Mouse (Mus musculus): ENCODE results near the gene Uts2b. TPM values are rescaled to one million over a fixed set of nuclear protein-coding genes. Genes with fewer than 3 reads are reported as not detected.

Uts2b gene
- polyA plus RNA-seq, 1 experiment from 2014 or later, result 0.54 TPM

GRCm38 (mm10) chr16:27382217-27382616, 12.2 kb upstream of the Uts2b start:
- no peak for ATAC-seq (ENCODE audit: insufficient read depth, low FRiP score)
- H3K4me3 ChIP-seq (replicated peaks; ENCODE audit: low read length), result no peak overlapping the region
- 80% methylated on average over 4 of the region's 4 CpGs for WGBS

GRCm38 (mm10) chr16:27376556-27376955, 6.5 kb upstream of the Uts2b start:
- no peak overlapping the region for H3K4me3 ChIP-seq (replicated peaks; ENCODE audit: low read length)
- no peak overlapping the region for H3K9ac ChIP-seq (ENCODE audit: low read length)
- H3K4me1 ChIP-seq (ENCODE audit: control insufficient read depth, insufficient read depth, low read length), result no peaks in the 10 kb centered on the region
- no peak overlapping the region for H3K4me2 ChIP-seq (ENCODE audit: low read depth, low read length)
- no peak overlapping the region for H3K27ac ChIP-seq (ENCODE audit: low read length)
- H3K36me3 ChIP-seq (ENCODE audit: control insufficient read depth, insufficient read depth, low read length), result no peaks in the 10 kb centered on the region
- no peaks in the 10 kb centered on the region for H3K27me3 ChIP-seq (ENCODE audit: control insufficient read depth, insufficient read depth, low read length)
- no peak for ATAC-seq (ENCODE audit: insufficient read depth, low FRiP score)
- H3K9me3 ChIP-seq (replicated peaks; ENCODE audit: control insufficient read depth, low read length), result no peaks in the 10 kb centered on the region

More at GRCm38 (mm10) chr16:27382217-27382616, 12.2 kb upstream of the Uts2b start:
- no peak overlapping the region for H3K27ac ChIP-seq (ENCODE audit: low read length)
- H3K36me3 ChIP-seq (ENCODE audit: control insufficient read depth, insufficient read depth, low read length), result no peaks in the 10 kb centered on the region
- H3K4me1 ChIP-seq (ENCODE audit: control insufficient read depth, insufficient read depth, low read length), result no peaks in the 10 kb centered on the region
- H3K4me2 ChIP-seq (ENCODE audit: low read depth, low read length), result no peak overlapping the region
- no peaks in the 10 kb centered on the region for H3K9me3 ChIP-seq (replicated peaks; ENCODE audit: control insufficient read depth, low read length)
- H3K27me3 ChIP-seq (ENCODE audit: control insufficient read depth, insufficient read depth, low read length), result no peaks in the 10 kb centered on the region
- H3K9ac ChIP-seq (ENCODE audit: low read length), result no peak overlapping the region

GRCm38 (mm10) chr16:27375318-27375717, 5.3 kb upstream of the Uts2b start:
- Histone ChIP-seq H3K4me2 (ENCODE audit: low read depth, low read length) (no peak overlapping the region), H3K9ac (ENCODE audit: low read length) (no peak overlapping the region), H3K27ac (ENCODE audit: low read length) (no peak overlapping the region), H3K4me3 (replicated peaks; ENCODE audit: low read length) (no peak overlapping the region), H3K36me3 (ENCODE audit: control insufficient read depth, insufficient read depth, low read length) (no peaks in the 10 kb centered on the region), H3K9me3 (replicated peaks; ENCODE audit: control insufficient read depth, low read length) (no peaks in the 10 kb centered on the region), H3K4me1 (ENCODE audit: control insufficient read depth, insufficient read depth, low read length) (no peaks in the 10 kb centered on the region), H3K27me3 (ENCODE audit: control insufficient read depth, insufficient read depth, low read length) (no peaks in the 10 kb centered on the region)
- WGBS, result 66% methylated on average over 2 of the region's 2 CpGs
- no peak for ATAC-seq (ENCODE audit: insufficient read depth, low FRiP score)

GRCm38 (mm10) chr16:27374139-27374538, 4.1 kb upstream of the Uts2b start:
- 71% methylated on average over 3 of the region's 3 CpGs for WGBS
- H3K4me2 ChIP-seq (ENCODE audit: low read depth, low read length), result no peak overlapping the region
- no peaks in the 10 kb centered on the region for H3K27me3 ChIP-seq (ENCODE audit: control insufficient read depth, insufficient read depth, low read length)
- no peak overlapping the region for H3K27ac ChIP-seq (ENCODE audit: low read length)
- no peaks in the 10 kb centered on the region for H3K36me3 ChIP-seq (ENCODE audit: control insufficient read depth, insufficient read depth, low read length)
- no peak overlapping the region for H3K9ac ChIP-seq (ENCODE audit: low read length)
- no peaks in the 10 kb centered on the region for H3K9me3 ChIP-seq (replicated peaks; ENCODE audit: control insufficient read depth, low read length)
- no peaks in the 10 kb centered on the region for H3K4me1 ChIP-seq (ENCODE audit: control insufficient read depth, insufficient read depth, low read length)
- no peak overlapping the region for H3K4me3 ChIP-seq (replicated peaks; ENCODE audit: low read length)
- ATAC-seq (ENCODE audit: insufficient read depth, low FRiP score), result no peak

GRCm38 (mm10) chr16:27370700-27371099, 661 bp upstream of the Uts2b start:
- no peak for ATAC-seq (ENCODE audit: insufficient read depth, low FRiP score)
- Histone ChIP-seq H3K9me3 (replicated peaks; ENCODE audit: control insufficient read depth, low read length) (no peaks in the 10 kb centered on the region), H3K27me3 (ENCODE audit: control insufficient read depth, insufficient read depth, low read length) (no peaks in the 10 kb centered on the region), H3K4me2 (ENCODE audit: low read depth, low read length) (no peak overlapping the region), H3K36me3 (ENCODE audit: control insufficient read depth, insufficient read depth, low read length) (no peaks in the 10 kb centered on the region), H3K4me3 (replicated peaks; ENCODE audit: low read length) (no peak overlapping the region), H3K4me1 (ENCODE audit: control insufficient read depth, insufficient read depth, low read length) (no peaks in the 10 kb centered on the region), H3K27ac (ENCODE audit: low read length) (no peak overlapping the region), H3K9ac (ENCODE audit: low read length) (no peak overlapping the region)
- WGBS, result 84% methylated on average over 2 of the region's 2 CpGs

- H3K36me3 ChIP-seq (ENCODE audit: control insufficient read depth, insufficient read depth, low read length), result no peaks in the 10 kb centered on the region
- no peaks in the 10 kb centered on the region for H3K9me3 ChIP-seq (replicated peaks; ENCODE audit: control insufficient read depth, low read length)
- no peaks in the 10 kb centered on the region for H3K27me3 ChIP-seq (ENCODE audit: control insufficient read depth, insufficient read depth, low read length)
- no peak overlapping the region for H3K27ac ChIP-seq (ENCODE audit: low read length)
- WGBS, result 72% methylated on average over 1 of the region's 1 CpGs
- H3K9ac ChIP-seq (ENCODE audit: low read length), result no peak overlapping the region
- H3K4me2 ChIP-seq (ENCODE audit: low read depth, low read length), result no peak overlapping the region
- no peak overlapping the region for H3K4me3 ChIP-seq (replicated peaks; ENCODE audit: low read length)
- H3K4me1 ChIP-seq (ENCODE audit: control insufficient read depth, insufficient read depth, low read length), result no peaks in the 10 kb centered on the region
- no peak for ATAC-seq (ENCODE audit: insufficient read depth, low FRiP score)
Observed at GRCm38 (mm10) chr16:27360059-27360458, 10.0 kb downstream of the Uts2b start.

GRCm38 (mm10) chr16:27354464-27354863, 15.6 kb downstream of the Uts2b start:
- Histone ChIP-seq H3K4me2 (ENCODE audit: low read depth, low read length) (no peak overlapping the region), H3K9me3 (replicated peaks; ENCODE audit: control insufficient read depth, low read length) (no peaks in the 10 kb centered on the region), H3K27me3 (ENCODE audit: control insufficient read depth, insufficient read depth, low read length) (no peaks in the 10 kb centered on the region), H3K4me3 (replicated peaks; ENCODE audit: low read length) (no peak overlapping the region), H3K4me1 (ENCODE audit: control insufficient read depth, insufficient read depth, low read length) (no peaks in the 10 kb centered on the region), H3K27ac (ENCODE audit: low read length) (no peak overlapping the region), H3K36me3 (ENCODE audit: control insufficient read depth, insufficient read depth, low read length) (no peaks in the 10 kb centered on the region), H3K9ac (ENCODE audit: low read length) (no peak overlapping the region)
- WGBS, result 71% methylated on average over 2 of the region's 2 CpGs
- no peak for ATAC-seq (ENCODE audit: insufficient read depth, low FRiP score)

GRCm38 (mm10) chr16:27349878-27350532, 20.0 kb downstream of the Uts2b start:
- no peaks in the 10 kb centered on the region for H3K36me3 ChIP-seq (ENCODE audit: control insufficient read depth, insufficient read depth, low read length)
- ATAC-seq (ENCODE audit: insufficient read depth, low FRiP score), result no peak
- H3K4me3 ChIP-seq (replicated peaks; ENCODE audit: low read length), result no peak overlapping the region
- 85% methylated on average over 7 of the region's 7 CpGs for WGBS
- no peaks in the 10 kb centered on the region for H3K27me3 ChIP-seq (ENCODE audit: control insufficient read depth, insufficient read depth, low read length)
- no peak overlapping the region for H3K4me2 ChIP-seq (ENCODE audit: low read depth, low read length)
- H3K27ac ChIP-seq (ENCODE audit: low read length), result no peak overlapping the region
- no peaks in the 10 kb centered on the region for H3K4me1 ChIP-seq (ENCODE audit: control insufficient read depth, insufficient read depth, low read length)
- no peaks in the 10 kb centered on the region for H3K9me3 ChIP-seq (replicated peaks; ENCODE audit: control insufficient read depth, low read length)
- H3K9ac ChIP-seq (ENCODE audit: low read length), result no peak overlapping the region

GRCm38 (mm10) chr16:27349235-27349634, 20.8 kb downstream of the Uts2b start:
- Histone ChIP-seq H3K36me3 (ENCODE audit: control insufficient read depth, insufficient read depth, low read length) (no peaks in the 10 kb centered on the region), H3K27ac (ENCODE audit: low read length) (no peak overlapping the region), H3K4me1 (ENCODE audit: control insufficient read depth, insufficient read depth, low read length) (no peaks in the 10 kb centered on the region), H3K27me3 (ENCODE audit: control insufficient read depth, insufficient read depth, low read length) (no peaks in the 10 kb centered on the region), H3K9me3 (replicated peaks; ENCODE audit: control insufficient read depth, low read length) (no peaks in the 10 kb centered on the region), H3K4me3 (replicated peaks; ENCODE audit: low read length) (no peak overlapping the region), H3K4me2 (ENCODE audit: low read depth, low read length) (no peak overlapping the region), H3K9ac (ENCODE audit: low read length) (no peak overlapping the region)
- ATAC-seq (ENCODE audit: insufficient read depth, low FRiP score), result no peak
- 91% methylated on average over 2 of the region's 2 CpGs for WGBS
